Mouse (Mus musculus) C2C12 (cell line): Measurements from ENCODE around the gene Zmpste24.

Source experiments
- CEBPB ChIP-seq: IDR thresholded peaks from one replicate; pipeline ENCODE4 v1.6.1; 2011; ENCODE audit warnings: low read depth, mild to moderate bottlenecking, control low read depth, moderate library complexity
- CTCF ChIP-seq: IDR thresholded peaks from one replicate; pipeline ENCODE4 v1.5.1; 2011; ENCODE audit not compliant: control insufficient read depth, insufficient read depth, insufficient read length
- FOSL1 ChIP-seq: IDR thresholded peaks from one replicate; pipeline ENCODE4 v1.8.0; 2011; ENCODE audit warnings: mild to moderate bottlenecking, low read length; ENCODE audit not compliant: poor library complexity, insufficient read depth, severe bottlenecking
- MAX ChIP-seq: IDR thresholded peaks from one replicate; pipeline ENCODE4 v1.6.1; 2011; ENCODE audit warnings: mild to moderate bottlenecking, control low read depth
- MYOD1 ChIP-seq: IDR thresholded peaks from one replicate; pipeline ENCODE4 v1.6.1; 2011; ENCODE audit warnings: low read depth; ENCODE audit not compliant: control insufficient read depth, insufficient read length
- USF1 ChIP-seq: IDR thresholded peaks from one replicate; pipeline ENCODE4 v1.6.1; 2011; ENCODE audit warnings: low read depth, mild to moderate bottlenecking, control low read depth, moderate library complexity

GRCm38 (mm10) chr4:121033006-121033405 lies 65.0 kb downstream of the Zmpste24 start:
- no peak for TF ChIP-seq MYOD1
- TF ChIP-seq CTCF = no peak
- no peak for TF ChIP-seq CEBPB
- TF ChIP-seq FOSL1 = no peak
- TF ChIP-seq USF1 = no peak
- TF ChIP-seq MAX = no peak
